Mouse (Mus musculus): ENCODE measurements around the gene Sds. TPM values are rescaled to one million over a fixed set of nuclear protein-coding genes. Genes with fewer than 3 reads are reported as not detected.

Sds gene
- polyA plus RNA-seq, 1 experiment from 2014 or later: 0.80 TPM

- peaks cover 11% of the 10 kb centered on the region for H3K4me1 ChIP-seq (ENCODE audit: control insufficient read depth, insufficient read depth, low read depth, low read length)
- ATAC-seq: no peak
- H3K9me3 ChIP-seq (ENCODE audit: control insufficient read depth, low read length): no peaks in the 10 kb centered on the region
- WGBS: 84% methylated on average over 9 of the region's 9 CpGs
- H3K27ac ChIP-seq (ENCODE audit: low read depth, low read length): no peak overlapping the region
- H3K4me2 ChIP-seq (ENCODE audit: low read length): no peak overlapping the region
- no peaks in the 10 kb centered on the region for H3K27me3 ChIP-seq (replicated peaks; ENCODE audit: control insufficient read depth, insufficient read depth, low read length)
- no peak overlapping the region for H3K4me3 ChIP-seq (ENCODE audit: low read length)
- no peak overlapping the region for H3K9ac ChIP-seq (ENCODE audit: low read depth, low read length)
- no peaks in the 10 kb centered on the region for H3K36me3 ChIP-seq (ENCODE audit: control insufficient read depth, insufficient read depth, low read length)
Observed at GRCm38 (mm10) chr5:120514031-120514677, 37.8 kb downstream of the Sds start.

DNA sequence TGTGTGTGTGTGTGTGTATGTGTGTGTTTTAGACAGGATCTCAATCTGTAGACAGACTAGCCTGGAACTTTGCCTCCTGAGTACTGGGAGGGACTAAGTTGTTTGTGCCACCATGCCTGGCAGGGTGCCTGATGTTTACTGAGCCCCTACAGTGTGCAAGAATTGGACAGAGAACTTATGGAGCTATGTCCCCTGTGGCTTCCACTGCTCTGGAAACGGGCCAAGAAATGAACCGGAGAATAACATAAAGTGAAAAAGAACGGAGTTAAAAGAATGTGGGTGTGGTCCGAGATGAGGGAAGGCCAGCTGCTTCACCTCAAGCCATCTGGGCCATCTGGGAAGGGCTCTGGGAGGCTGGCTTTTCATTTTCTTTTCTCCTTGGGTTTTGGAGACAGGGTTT is 38.4 kb downstream of the Sds start:
- WGBS: 17% methylated on average over 4 of the region's 4 CpGs
- no peaks in the 10 kb centered on the region for H3K36me3 ChIP-seq (ENCODE audit: control insufficient read depth, insufficient read depth, low read length)
- H3K9ac ChIP-seq (ENCODE audit: low read depth, low read length): no peak overlapping the region
- H3K27me3 ChIP-seq (replicated peaks; ENCODE audit: control insufficient read depth, insufficient read depth, low read length): no peaks in the 10 kb centered on the region
- no peak for ATAC-seq
- H3K4me1 ChIP-seq (ENCODE audit: control insufficient read depth, insufficient read depth, low read depth, low read length): peaks cover 11% of the 10 kb centered on the region
- H3K4me2 ChIP-seq (ENCODE audit: low read length): no peak overlapping the region
- H3K4me3 ChIP-seq (ENCODE audit: low read length): no peak overlapping the region
- H3K27ac ChIP-seq (ENCODE audit: low read depth, low read length): no peak overlapping the region
- H3K9me3 ChIP-seq (ENCODE audit: control insufficient read depth, low read length): no peaks in the 10 kb centered on the region

GRCm38 (mm10) chr5:120515451-120515850 is 39.1 kb downstream of the Sds start:
- Histone ChIP-seq H3K27ac (ENCODE audit: low read depth, low read length) (no peak overlapping the region), H3K4me1 (ENCODE audit: control insufficient read depth, insufficient read depth, low read depth, low read length) (peaks cover 9% of the 10 kb centered on the region), H3K27me3 (replicated peaks; ENCODE audit: control insufficient read depth, insufficient read depth, low read length) (no peaks in the 10 kb centered on the region), H3K4me2 (ENCODE audit: low read length) (no peak overlapping the region), H3K9ac (ENCODE audit: low read depth, low read length) (no peak overlapping the region), H3K9me3 (ENCODE audit: control insufficient read depth, low read length) (no peaks in the 10 kb centered on the region), H3K4me3 (ENCODE audit: low read length) (no peak overlapping the region), H3K36me3 (ENCODE audit: control insufficient read depth, insufficient read depth, low read length) (no peaks in the 10 kb centered on the region)
- WGBS: 80% methylated on average over 7 of the region's 7 CpGs
- no peak for ATAC-seq

- Histone ChIP-seq H3K36me3 (ENCODE audit: control insufficient read depth, insufficient read depth, low read length) (no peaks in the 10 kb centered on the region), H3K4me2 (ENCODE audit: low read length) (no peak overlapping the region), H3K4me1 (ENCODE audit: control insufficient read depth, insufficient read depth, low read depth, low read length) (peaks cover 3% of the 10 kb centered on the region), H3K27ac (ENCODE audit: low read depth, low read length) (no peak overlapping the region), H3K9me3 (ENCODE audit: control insufficient read depth, low read length) (no peaks in the 10 kb centered on the region), H3K9ac (ENCODE audit: low read depth, low read length) (no peak overlapping the region; the same call in 1 of the 2 replicates), H3K27me3 (replicated peaks; ENCODE audit: control insufficient read depth, insufficient read depth, low read length) (no peaks in the 10 kb centered on the region), H3K4me3 (ENCODE audit: low read length) (no peak overlapping the region)
- WGBS: 56% methylated on average over 15 of the region's 15 CpGs
- ATAC-seq: no peak
Observed at GRCm38 (mm10) chr5:120516221-120516984, 40.1 kb downstream of the Sds start.

DNA sequence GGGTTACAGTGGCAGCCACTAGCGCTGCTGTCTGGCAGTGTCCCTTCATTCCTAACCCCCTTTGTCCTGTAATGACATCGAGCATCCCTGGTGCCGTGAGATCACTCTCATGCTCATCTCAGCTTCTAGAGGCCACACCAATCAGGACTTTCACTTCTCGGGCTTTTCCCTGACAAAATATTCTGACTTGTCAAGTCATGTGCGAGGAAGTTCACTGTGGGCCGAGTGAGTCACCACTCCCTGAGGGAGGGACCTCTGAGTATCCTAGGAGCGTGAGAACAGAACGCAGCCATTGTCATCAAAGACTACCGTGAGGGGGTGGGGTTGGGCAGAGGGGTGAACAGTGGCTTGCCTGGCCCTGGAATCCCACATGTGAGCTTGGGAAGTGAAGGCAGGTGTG is 41.2 kb downstream of the Sds start:
- H3K4me3 ChIP-seq (ENCODE audit: low read length): no peak overlapping the region

GRCm38 (mm10) chr5:120522649-120523048 is 46.3 kb downstream of the Sds start:
- no peak for ATAC-seq
- H3K9ac ChIP-seq (ENCODE audit: low read depth, low read length): no peak overlapping the region
- no peak overlapping the region for H3K4me2 ChIP-seq (ENCODE audit: low read length)
- no peaks in the 10 kb centered on the region for H3K4me1 ChIP-seq (ENCODE audit: control insufficient read depth, insufficient read depth, low read depth, low read length)
- H3K36me3 ChIP-seq (ENCODE audit: control insufficient read depth, insufficient read depth, low read length): no peaks in the 10 kb centered on the region
- 81% methylated on average over 3 of the region's 3 CpGs for WGBS
- H3K27ac ChIP-seq (ENCODE audit: low read depth, low read length): no peak overlapping the region
- H3K27me3 ChIP-seq (replicated peaks; ENCODE audit: control insufficient read depth, insufficient read depth, low read length): no peaks in the 10 kb centered on the region
- H3K9me3 ChIP-seq (ENCODE audit: control insufficient read depth, low read length): no peaks in the 10 kb centered on the region
- H3K4me3 ChIP-seq (ENCODE audit: low read length): no peak overlapping the region

More for the DNA sequence above, 41.2 kb downstream of the Sds start:
- Histone ChIP-seq H3K4me2 (ENCODE audit: low read length) (no peak overlapping the region), H3K36me3 (ENCODE audit: control insufficient read depth, insufficient read depth, low read length) (no peaks in the 10 kb centered on the region), H3K27me3 (replicated peaks; ENCODE audit: control insufficient read depth, insufficient read depth, low read length) (no peaks in the 10 kb centered on the region), H3K27ac (ENCODE audit: low read depth, low read length) (no peak overlapping the region), H3K4me1 (ENCODE audit: control insufficient read depth, insufficient read depth, low read depth, low read length) (no peaks in the 10 kb centered on the region; the same call in 1 of the 2 replicates), H3K9ac (ENCODE audit: low read depth, low read length) (no peak overlapping the region), H3K9me3 (ENCODE audit: control insufficient read depth, low read length) (no peaks in the 10 kb centered on the region)
- ATAC-seq: no peak
- 45% methylated on average over 9 of the region's 9 CpGs for WGBS

GRCm38 (mm10) chr5:120524736-120525135 is 48.4 kb downstream of the Sds start:
- Histone ChIP-seq H3K4me3 (ENCODE audit: low read length) (no peak overlapping the region), H3K9ac (ENCODE audit: low read depth, low read length) (no peak overlapping the region), H3K27me3 (replicated peaks; ENCODE audit: control insufficient read depth, insufficient read depth, low read length) (no peaks in the 10 kb centered on the region), H3K27ac (ENCODE audit: low read depth, low read length) (no peak overlapping the region), H3K4me1 (ENCODE audit: control insufficient read depth, insufficient read depth, low read depth, low read length) (no peaks in the 10 kb centered on the region), H3K9me3 (ENCODE audit: control insufficient read depth, low read length) (no peaks in the 10 kb centered on the region), H3K4me2 (ENCODE audit: low read length) (no peak overlapping the region), H3K36me3 (ENCODE audit: control insufficient read depth, insufficient read depth, low read length) (no peaks in the 10 kb centered on the region)
- no peak for ATAC-seq
- 95% methylated on average over 2 of the region's 2 CpGs for WGBS

DNA sequence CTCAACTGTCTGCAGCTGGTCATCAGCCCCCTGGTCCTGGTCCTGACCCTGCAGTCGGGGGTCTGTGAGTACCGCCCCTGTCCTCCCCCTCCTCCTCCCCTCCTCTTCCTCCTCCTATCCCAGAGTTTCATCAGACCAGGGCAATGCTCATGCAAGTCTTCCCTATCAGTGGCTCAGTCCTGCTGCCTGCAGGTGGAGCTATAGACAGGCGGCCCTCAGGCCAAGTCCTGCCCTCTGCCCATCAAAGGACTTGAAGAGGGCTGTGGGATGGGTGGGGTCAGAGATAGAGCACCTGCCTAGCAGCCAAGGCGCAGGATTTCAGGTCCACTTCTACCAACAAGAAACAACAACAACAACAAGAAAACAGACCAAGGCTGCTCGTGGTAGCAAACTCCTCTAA is 49.4 kb downstream of the Sds start:
- Histone ChIP-seq H3K9ac (ENCODE audit: low read depth, low read length) (no peak overlapping the region), H3K36me3 (ENCODE audit: control insufficient read depth, insufficient read depth, low read length) (no peaks in the 10 kb centered on the region), H3K4me3 (ENCODE audit: low read length) (no peak overlapping the region), H3K9me3 (ENCODE audit: control insufficient read depth, low read length) (no peaks in the 10 kb centered on the region), H3K27me3 (replicated peaks; ENCODE audit: control insufficient read depth, insufficient read depth, low read length) (no peaks in the 10 kb centered on the region), H3K4me1 (ENCODE audit: control insufficient read depth, insufficient read depth, low read depth, low read length) (no peaks in the 10 kb centered on the region), H3K27ac (ENCODE audit: low read depth, low read length) (no peak overlapping the region), H3K4me2 (ENCODE audit: low read length) (no peak overlapping the region)
- ATAC-seq: no peak
- WGBS: 37% methylated on average over 5 of the region's 5 CpGs

- WGBS: 77% methylated on average over 11 of the region's 11 CpGs
- no peaks in the 10 kb centered on the region for H3K36me3 ChIP-seq (ENCODE audit: control insufficient read depth, insufficient read depth, low read length)
- H3K27me3 ChIP-seq (replicated peaks; ENCODE audit: control insufficient read depth, insufficient read depth, low read length): no peaks in the 10 kb centered on the region
- no peak for ATAC-seq
- no peak overlapping the region for H3K27ac ChIP-seq (ENCODE audit: low read depth, low read length)
- no peaks in the 10 kb centered on the region for H3K4me1 ChIP-seq (ENCODE audit: control insufficient read depth, insufficient read depth, low read depth, low read length)
- H3K4me3 ChIP-seq (ENCODE audit: low read length): no peak overlapping the region
- H3K9ac ChIP-seq (ENCODE audit: low read depth, low read length): no peak overlapping the region
- H3K4me2 ChIP-seq (ENCODE audit: low read length): no peak overlapping the region
- no peaks in the 10 kb centered on the region for H3K9me3 ChIP-seq (ENCODE audit: control insufficient read depth, low read length)
Observed at GRCm38 (mm10) chr5:120526311-120526710, 50.0 kb downstream of the Sds start.
